Mouse (Mus musculus): ENCODE results near the gene Impg1. TPM values are rescaled to one million over a fixed set of nuclear protein-coding genes. Genes with fewer than 3 reads are reported as not detected.
"Not testable (repeated sequence)": the region's sequence is repeated elsewhere in the genome, so short reads cannot be mapped to it uniquely, and the experiment has no call there.

Gene Impg1
- polyA plus RNA-seq, 1 experiment from 2014 or later, result not detected

DNA sequence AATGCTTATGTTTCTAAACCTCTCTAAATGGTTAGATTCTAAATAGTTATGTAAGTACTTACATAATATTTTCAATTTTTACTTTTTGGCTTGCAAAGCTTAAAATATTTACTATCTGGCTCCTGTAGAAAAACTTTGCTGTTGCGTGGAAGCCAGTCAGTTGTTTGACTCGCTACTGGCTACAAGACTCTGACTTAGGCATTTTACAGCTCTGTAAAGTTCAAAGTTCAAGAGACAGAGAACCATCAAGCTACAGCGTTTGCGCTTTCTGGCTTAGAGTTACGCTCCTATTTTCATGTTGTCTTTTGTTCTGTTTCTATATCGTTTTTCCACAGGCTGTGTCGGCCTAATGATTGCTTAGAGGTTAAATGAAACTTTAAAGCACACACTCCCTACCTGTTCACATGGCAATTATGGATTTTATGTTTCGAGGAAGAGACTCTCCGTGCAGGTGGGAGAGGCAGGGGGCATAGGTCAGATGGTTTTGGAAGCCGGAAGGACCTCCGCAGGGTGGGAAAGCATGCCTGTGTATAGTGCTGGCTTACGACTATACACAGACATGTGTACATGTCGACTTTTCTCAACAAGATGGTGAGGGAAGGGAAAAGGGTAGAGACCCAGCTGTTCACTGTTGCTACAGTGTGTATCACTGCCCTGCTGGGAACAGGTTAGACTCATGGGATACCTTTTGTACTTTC lies 129.5 kb downstream of the Impg1 start:
- H3K4me1 ChIP-seq (ENCODE audit: control insufficient read depth, insufficient read depth, low read length), result no peaks in the 10 kb centered on the region
- WGBS, result 81% methylated on average over 13 of the region's 13 CpGs
- H3K4me2 ChIP-seq (ENCODE audit: low read depth, low read length), result no peak overlapping the region
- no peaks in the 10 kb centered on the region for H3K9me3 ChIP-seq (ENCODE audit: control insufficient read depth, low read length)
- no peak for ATAC-seq (ENCODE audit: low read depth)
- no peak overlapping the region for H3K4me3 ChIP-seq (ENCODE audit: low read depth, low read length)
- H3K27me3 ChIP-seq (ENCODE audit: control insufficient read depth, insufficient read depth, low read length), result no peaks in the 10 kb centered on the region
- H3K27ac ChIP-seq (ENCODE audit: low read depth, low read length), result no peak overlapping the region
- H3K9ac ChIP-seq (replicated peaks; ENCODE audit: low read depth, low read length), result no peak overlapping the region
- H3K36me3 ChIP-seq (ENCODE audit: control insufficient read depth, insufficient read depth, low read length), result no peaks in the 10 kb centered on the region

DNA sequence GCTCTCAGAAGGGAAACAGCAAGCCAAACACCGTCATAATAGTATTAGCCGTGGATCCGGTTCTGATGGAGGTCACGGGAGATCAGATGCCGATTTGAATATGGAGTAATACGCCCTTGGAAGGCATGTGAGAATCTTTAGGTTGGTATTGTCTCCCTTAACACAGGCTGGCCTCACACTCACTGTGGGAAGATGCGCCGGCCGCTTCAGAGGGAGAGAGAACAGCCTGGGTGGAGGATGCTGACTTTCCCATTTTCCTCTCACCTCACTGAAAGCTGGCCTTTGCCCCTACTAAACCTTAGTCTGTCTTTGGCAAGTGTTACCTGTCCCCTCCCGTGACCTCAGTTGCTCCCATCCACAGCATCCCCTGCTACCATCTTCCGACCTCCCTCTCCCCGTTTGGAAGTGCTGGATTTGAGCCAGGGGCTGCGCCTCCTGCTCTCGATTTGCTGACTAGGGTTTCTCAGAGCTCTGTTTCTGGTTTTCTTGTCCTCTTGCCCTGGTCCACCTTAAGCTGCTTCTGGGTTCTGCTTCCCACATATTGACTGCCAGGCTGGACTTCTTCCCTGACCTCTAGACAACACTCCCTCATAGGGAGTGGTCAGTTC lies 131.2 kb downstream of the Impg1 start:
- WGBS, result 70% methylated on average over 14 of the region's 14 CpGs
- H3K4me1 ChIP-seq (ENCODE audit: control insufficient read depth, insufficient read depth, low read length), result no peaks in the 10 kb centered on the region
- no peak overlapping the region for H3K27ac ChIP-seq (ENCODE audit: low read depth, low read length)
- no peak overlapping the region for H3K9ac ChIP-seq (replicated peaks; ENCODE audit: low read depth, low read length)
- no peak overlapping the region for H3K4me2 ChIP-seq (ENCODE audit: low read depth, low read length)
- H3K9me3 ChIP-seq (ENCODE audit: control insufficient read depth, low read length), result no peaks in the 10 kb centered on the region
- H3K4me3 ChIP-seq (ENCODE audit: low read depth, low read length), result no peak overlapping the region
- no peaks in the 10 kb centered on the region for H3K36me3 ChIP-seq (ENCODE audit: control insufficient read depth, insufficient read depth, low read length)
- H3K27me3 ChIP-seq (ENCODE audit: control insufficient read depth, insufficient read depth, low read length), result no peaks in the 10 kb centered on the region
- ATAC-seq (ENCODE audit: low read depth), result no peak

DNA sequence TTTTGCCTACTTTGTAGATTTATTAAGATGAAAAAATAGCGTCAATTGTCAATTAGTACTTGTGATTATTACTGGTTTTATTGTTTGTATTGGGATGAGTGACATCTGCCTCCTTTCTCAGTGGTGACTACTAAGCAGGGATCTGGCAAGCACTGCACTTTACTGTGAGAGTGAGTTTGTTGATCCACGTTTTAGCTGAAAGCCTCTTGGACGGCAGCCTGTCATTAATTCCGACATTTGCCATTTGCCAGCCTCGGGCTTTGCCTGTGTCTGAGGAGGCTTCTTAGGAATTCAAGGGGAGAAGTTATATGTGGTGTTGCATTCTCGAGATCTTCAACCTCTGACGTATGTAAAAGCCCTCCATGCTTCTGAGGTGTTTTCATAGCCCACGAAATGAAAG lies 131.8 kb downstream of the Impg1 start:
- Histone ChIP-seq H3K4me1 (ENCODE audit: control insufficient read depth, insufficient read depth, low read length) (no peaks in the 10 kb centered on the region), H3K27me3 (ENCODE audit: control insufficient read depth, insufficient read depth, low read length) (no peaks in the 10 kb centered on the region), H3K27ac (ENCODE audit: low read depth, low read length) (no peak overlapping the region), H3K9ac (replicated peaks; ENCODE audit: low read depth, low read length) (no peak overlapping the region), H3K36me3 (ENCODE audit: control insufficient read depth, insufficient read depth, low read length) (no peaks in the 10 kb centered on the region), H3K4me2 (ENCODE audit: low read depth, low read length) (no peak overlapping the region), H3K4me3 (ENCODE audit: low read depth, low read length) (no peak overlapping the region), H3K9me3 (ENCODE audit: control insufficient read depth, low read length) (no peaks in the 10 kb centered on the region)
- ATAC-seq (ENCODE audit: low read depth), result no peak
- 46% methylated on average over 8 of the region's 8 CpGs for WGBS

DNA sequence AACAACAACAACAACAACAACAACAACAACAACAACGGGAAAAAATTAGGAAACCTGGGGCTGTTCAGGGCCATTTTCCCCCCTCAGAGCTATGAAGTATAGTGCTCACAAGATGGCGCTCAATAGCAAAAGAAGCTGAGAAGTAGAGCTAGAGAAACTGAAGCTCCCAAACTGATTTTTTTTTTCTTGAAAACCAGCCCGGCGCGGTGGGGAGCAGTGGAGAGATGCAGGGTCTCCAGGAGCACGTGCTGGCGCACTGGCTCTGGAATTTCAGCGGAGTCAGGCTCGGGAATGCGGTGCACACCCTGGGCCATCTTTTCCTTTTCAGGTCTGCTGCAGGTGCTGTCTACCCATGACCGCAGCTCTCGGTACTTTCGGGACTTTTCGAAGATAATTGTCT lies 133.1 kb downstream of the Impg1 start:
- Histone ChIP-seq H3K4me2 (ENCODE audit: low read depth, low read length) (peak overlapping the region; percentile 44), H3K9ac (replicated peaks; ENCODE audit: low read depth, low read length) (no peak overlapping the region), H3K4me3 (ENCODE audit: low read depth, low read length) (no peak overlapping the region), H3K27me3 (ENCODE audit: control insufficient read depth, insufficient read depth, low read length) (no peaks in the 10 kb centered on the region), H3K4me1 (ENCODE audit: control insufficient read depth, insufficient read depth, low read length) (no peaks in the 10 kb centered on the region), H3K27ac (ENCODE audit: low read depth, low read length) (no peak overlapping the region), H3K36me3 (ENCODE audit: control insufficient read depth, insufficient read depth, low read length) (no peaks in the 10 kb centered on the region), H3K9me3 (ENCODE audit: control insufficient read depth, low read length) (no peaks in the 10 kb centered on the region)
- ATAC-seq (ENCODE audit: low read depth), result peak; percentile 82
- 25% methylated on average over 14 of the region's 14 CpGs for WGBS

- not testable (repeated sequence) for H3K27me3 ChIP-seq (ENCODE audit: control insufficient read depth, insufficient read depth, low read length); H3K9ac ChIP-seq (replicated peaks; ENCODE audit: low read depth, low read length); ATAC-seq (ENCODE audit: low read depth); H3K9me3 ChIP-seq (ENCODE audit: control insufficient read depth, low read length); H3K4me1 ChIP-seq (ENCODE audit: control insufficient read depth, insufficient read depth, low read length); H3K27ac ChIP-seq (ENCODE audit: low read depth, low read length); H3K4me3 ChIP-seq (ENCODE audit: low read depth, low read length); H3K4me2 ChIP-seq (ENCODE audit: low read depth, low read length); H3K36me3 ChIP-seq (ENCODE audit: control insufficient read depth, insufficient read depth, low read length)
- 97% methylated on average over 2 of the region's 2 CpGs for WGBS
Observed at GRCm38 (mm10) chr9:80321051-80321887, 144.0 kb downstream of the Impg1 start.

- no peak overlapping the region for H3K4me2 ChIP-seq (ENCODE audit: low read depth, low read length)
- H3K36me3 ChIP-seq (ENCODE audit: control insufficient read depth, insufficient read depth, low read length), result no peaks in the 10 kb centered on the region
- H3K9ac ChIP-seq (replicated peaks; ENCODE audit: low read depth, low read length), result no peak overlapping the region
- no peak overlapping the region for H3K4me3 ChIP-seq (ENCODE audit: low read depth, low read length)
- H3K27me3 ChIP-seq (ENCODE audit: control insufficient read depth, insufficient read depth, low read length), result no peaks in the 10 kb centered on the region
- no peaks in the 10 kb centered on the region for H3K4me1 ChIP-seq (ENCODE audit: control insufficient read depth, insufficient read depth, low read length)
- no peaks in the 10 kb centered on the region for H3K9me3 ChIP-seq (ENCODE audit: control insufficient read depth, low read length)
- H3K27ac ChIP-seq (ENCODE audit: low read depth, low read length), result no peak overlapping the region
- WGBS, result 94% methylated on average over 6 of the region's 6 CpGs
- ATAC-seq (ENCODE audit: low read depth), result no peak
Observed at GRCm38 (mm10) chr9:80318027-80318426, 147.3 kb downstream of the Impg1 start.

DNA sequence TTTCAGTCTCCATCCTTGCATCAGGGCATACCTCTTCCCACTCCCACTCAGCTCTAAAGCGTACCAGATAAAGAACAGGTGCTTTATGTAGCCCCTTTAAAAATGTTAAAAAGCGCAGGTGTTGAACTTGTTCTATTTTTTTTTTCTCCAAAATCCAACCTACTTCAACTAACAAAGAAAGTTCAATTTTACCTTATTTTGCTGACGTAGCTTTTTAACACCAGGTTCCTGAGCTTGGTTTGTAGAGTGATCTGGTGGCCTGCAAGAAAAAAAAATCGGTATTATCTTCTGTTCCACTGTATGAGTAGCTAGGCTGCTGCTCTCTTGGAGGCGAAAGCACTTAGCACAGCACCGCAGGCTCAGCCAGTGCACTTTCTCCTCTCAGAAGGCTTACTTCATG lies 149.4 kb downstream of the Impg1 start:
- Histone ChIP-seq H3K4me1 (ENCODE audit: control insufficient read depth, insufficient read depth, low read length) (no peaks in the 10 kb centered on the region), H3K27ac (ENCODE audit: low read depth, low read length) (no peak overlapping the region), H3K9ac (replicated peaks; ENCODE audit: low read depth, low read length) (no peak overlapping the region), H3K36me3 (ENCODE audit: control insufficient read depth, insufficient read depth, low read length) (no peaks in the 10 kb centered on the region), H3K4me2 (ENCODE audit: low read depth, low read length) (no peak overlapping the region), H3K27me3 (ENCODE audit: control insufficient read depth, insufficient read depth, low read length) (no peaks in the 10 kb centered on the region), H3K4me3 (ENCODE audit: low read depth, low read length) (no peak overlapping the region), H3K9me3 (ENCODE audit: control insufficient read depth, low read length) (no peaks in the 10 kb centered on the region)
- ATAC-seq (ENCODE audit: low read depth), result no peak
- 94% methylated on average over 6 of the region's 6 CpGs for WGBS

- WGBS, result 88% methylated on average over 5 of the region's 5 CpGs
- no peak overlapping the region for H3K27ac ChIP-seq (ENCODE audit: low read depth, low read length)
- no peak for ATAC-seq (ENCODE audit: low read depth)
Observed at GRCm38 (mm10) chr9:80313610-80314009, 151.7 kb downstream of the Impg1 start.

GRCm38 (mm10) chr9:80307629-80308028 lies 157.7 kb downstream of the Impg1 start:
- no peaks in the 10 kb centered on the region for H3K9me3 ChIP-seq (ENCODE audit: control insufficient read depth, low read length)
- no peak overlapping the region for H3K4me3 ChIP-seq (ENCODE audit: low read depth, low read length)
- no peaks in the 10 kb centered on the region for H3K4me1 ChIP-seq (ENCODE audit: control insufficient read depth, insufficient read depth, low read length)
- no peak overlapping the region for H3K27ac ChIP-seq (ENCODE audit: low read depth, low read length)
- no peaks in the 10 kb centered on the region for H3K36me3 ChIP-seq (ENCODE audit: control insufficient read depth, insufficient read depth, low read length)
- no peaks in the 10 kb centered on the region for H3K27me3 ChIP-seq (ENCODE audit: control insufficient read depth, insufficient read depth, low read length)
- H3K9ac ChIP-seq (replicated peaks; ENCODE audit: low read depth, low read length), result no peak overlapping the region
- ATAC-seq (ENCODE audit: low read depth), result no peak
- H3K4me2 ChIP-seq (ENCODE audit: low read depth, low read length), result no peak overlapping the region
- 88% methylated on average over 13 of the region's 13 CpGs for WGBS

More at GRCm38 (mm10) chr9:80313610-80314009, 151.7 kb downstream of the Impg1 start:
- no peak overlapping the region for H3K9ac ChIP-seq (replicated peaks; ENCODE audit: low read depth, low read length)
- no peaks in the 10 kb centered on the region for H3K36me3 ChIP-seq (ENCODE audit: control insufficient read depth, insufficient read depth, low read length)
- no peak overlapping the region for H3K4me3 ChIP-seq (ENCODE audit: low read depth, low read length)
- H3K27me3 ChIP-seq (ENCODE audit: control insufficient read depth, insufficient read depth, low read length), result no peaks in the 10 kb centered on the region
- no peaks in the 10 kb centered on the region for H3K9me3 ChIP-seq (ENCODE audit: control insufficient read depth, low read length)
- H3K4me1 ChIP-seq (ENCODE audit: control insufficient read depth, insufficient read depth, low read length), result no peaks in the 10 kb centered on the region
- H3K4me2 ChIP-seq (ENCODE audit: low read depth, low read length), result no peak overlapping the region

Measured in neural tube, embryonic 14.5 days (tissue).